Mouse (Mus musculus) gastrocnemius, postnatal 4 days (tissue): ENCODE data around the gene Gm20388. TPM values are rescaled to one million over a fixed set of nuclear protein-coding genes. Genes with fewer than 3 reads are reported as not detected.

ENCODE experiments used
- DNase-seq, 2 experiments: peaks; one replicate each; pipeline ENCODE4 v3.0.0; 2021 to 2022; ENCODE audit warnings: low spot score in 2 of 2, mixed read lengths in 2 of 2
- total RNA-seq, 2 experiments: library from RNA; stranded (reverse); gene quantifications; 2 replicates each; pipeline ENCODE4 v1.2.3; 2021

Gm20388 gene
- total RNA-seq, 2 experiments from 2014 or later = 12.8 to 22.8 TPM

GRCm38 (mm10) chr8:121474161-121474897, 1563.7 kb downstream of the Gm20388 start:
- no peak for DNase-seq

- no peak for DNase-seq
Observed at GRCm38 (mm10) chr8:121474898-121475284, 1564.2 kb downstream of the Gm20388 start.

DNA sequence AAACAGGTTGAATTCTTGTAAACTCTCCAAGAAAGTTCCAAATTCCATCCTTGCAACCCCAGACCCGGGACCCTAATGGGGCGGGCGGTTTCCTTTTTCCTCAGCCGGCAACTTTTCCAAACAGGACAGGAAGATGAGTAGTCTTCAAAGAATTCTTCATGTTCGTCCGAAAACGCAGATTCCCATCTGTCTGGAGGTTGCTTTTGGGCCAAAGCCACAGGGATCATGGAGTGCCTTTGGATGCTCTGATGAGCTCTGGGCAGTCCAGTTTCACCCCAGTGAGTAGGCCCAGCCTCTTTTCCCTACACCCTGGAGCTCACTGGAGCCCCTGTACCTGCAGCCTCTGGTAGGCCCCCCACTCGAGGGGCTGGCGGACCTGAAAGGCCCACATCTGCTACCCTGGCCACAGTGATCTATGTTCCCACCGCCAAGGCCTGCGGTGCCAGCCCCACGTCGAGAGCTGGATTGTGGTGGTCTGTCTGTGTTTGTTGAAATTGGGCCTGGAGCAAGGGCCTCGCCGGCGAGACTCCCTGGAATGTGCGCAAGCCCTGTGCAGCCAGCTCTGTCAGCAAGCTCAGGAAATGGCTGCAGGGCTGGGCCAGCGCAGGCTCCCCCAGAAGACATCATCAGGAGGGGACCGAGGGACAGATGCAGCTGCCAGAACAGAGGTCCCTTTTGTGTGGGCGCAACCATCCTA, 1567.4 kb downstream of the Gm20388 start:
- DNase-seq = no peak

DNA sequence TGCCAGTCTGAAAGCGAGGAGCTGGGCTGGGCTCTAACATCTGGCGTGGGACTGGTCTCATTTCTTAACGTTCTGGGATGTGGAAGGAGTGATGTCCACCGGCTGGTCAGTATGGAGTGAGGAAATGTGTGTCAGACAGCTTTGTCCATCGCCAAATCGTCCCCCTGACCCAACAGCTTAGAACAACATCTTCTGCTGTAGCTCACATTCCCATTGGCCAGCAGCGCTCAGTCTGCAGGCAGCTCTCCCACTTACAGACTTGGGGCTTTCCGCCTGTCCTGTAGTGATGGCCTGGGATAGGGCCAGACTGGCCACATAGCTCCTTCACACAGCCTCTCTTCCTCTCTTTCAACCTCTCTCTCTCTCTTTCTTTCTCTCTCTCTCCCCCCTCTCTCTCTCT, 1568.5 kb downstream of the Gm20388 start:
- no peak for DNase-seq

- no peak for DNase-seq
Observed at GRCm38 (mm10) chr8:121480411-121481031, 1569.9 kb downstream of the Gm20388 start.

DNA sequence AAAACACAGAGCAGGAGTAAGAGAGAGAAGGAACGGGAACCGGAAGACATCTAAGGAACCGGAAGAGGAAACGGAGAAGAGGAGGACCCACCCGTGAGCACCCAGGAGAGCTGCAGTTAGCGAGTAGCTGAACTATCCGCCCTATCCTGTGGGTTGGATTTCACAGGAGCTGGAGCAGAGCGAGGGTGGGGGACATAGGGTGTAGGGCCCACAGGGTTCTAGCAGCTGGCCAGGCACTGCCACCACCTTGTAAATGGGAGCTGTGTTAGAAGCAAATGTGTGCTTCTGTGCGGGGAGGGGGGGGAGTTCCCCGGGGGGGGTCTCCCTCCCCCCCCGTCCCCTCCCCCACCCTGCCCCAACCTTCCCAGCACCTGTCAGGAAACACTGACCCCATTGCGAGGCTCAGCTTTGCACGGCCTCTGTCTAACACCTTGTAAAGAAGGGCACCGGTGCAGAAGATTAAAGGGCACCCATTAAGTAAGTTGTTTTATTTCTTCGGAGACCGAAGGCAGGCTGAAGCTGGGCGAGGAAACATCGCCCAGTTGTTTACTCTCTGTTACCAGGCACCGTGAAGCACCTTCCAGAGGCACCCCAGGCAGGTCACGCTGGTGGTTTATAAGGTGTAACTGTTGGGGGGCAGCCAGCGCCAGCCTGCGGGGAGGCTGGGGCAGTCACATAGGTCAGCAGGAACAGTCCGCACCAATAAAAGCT, 1573.6 kb downstream of the Gm20388 start:
- no peak for DNase-seq

DNA sequence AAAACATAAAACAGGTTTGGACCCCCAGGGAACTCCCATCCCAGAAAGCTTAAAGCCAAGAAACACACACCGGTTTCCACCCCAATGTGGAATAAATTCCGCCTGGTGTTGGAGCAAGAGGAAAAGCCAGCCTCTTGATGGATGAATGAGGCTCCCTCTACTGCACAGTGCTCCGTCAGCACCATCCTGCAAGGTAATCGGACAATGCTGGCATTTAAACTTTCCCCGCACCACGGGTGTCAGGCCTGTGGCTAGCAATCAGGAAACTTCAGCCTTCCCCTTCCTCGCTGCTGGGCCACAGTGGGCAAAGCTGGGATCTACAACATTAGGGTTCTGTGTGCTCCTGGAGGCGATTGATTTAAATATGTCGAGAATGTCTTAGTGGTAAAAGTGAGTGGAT, 1581.0 kb downstream of the Gm20388 start:
- DNase-seq = no peak

DNA sequence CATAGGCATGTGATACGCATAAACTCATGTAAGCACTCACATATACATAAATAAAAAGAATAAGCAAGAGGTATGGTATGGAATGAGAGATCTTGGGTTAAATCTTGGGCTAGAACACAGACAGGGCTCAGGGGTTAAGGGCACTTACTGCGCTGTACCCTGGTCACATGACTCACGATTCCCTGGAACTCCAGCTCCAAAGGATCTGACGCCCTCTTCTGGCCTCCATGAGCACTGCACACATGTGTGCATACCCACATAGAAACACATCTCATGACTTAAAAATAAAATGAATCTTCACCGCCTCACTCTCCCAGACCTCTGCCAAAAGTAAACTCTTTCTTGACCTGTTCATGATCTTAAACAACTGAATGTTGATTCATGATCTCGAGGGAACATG, 1587.0 kb downstream of the Gm20388 start:
- DNase-seq = no peak

DNA sequence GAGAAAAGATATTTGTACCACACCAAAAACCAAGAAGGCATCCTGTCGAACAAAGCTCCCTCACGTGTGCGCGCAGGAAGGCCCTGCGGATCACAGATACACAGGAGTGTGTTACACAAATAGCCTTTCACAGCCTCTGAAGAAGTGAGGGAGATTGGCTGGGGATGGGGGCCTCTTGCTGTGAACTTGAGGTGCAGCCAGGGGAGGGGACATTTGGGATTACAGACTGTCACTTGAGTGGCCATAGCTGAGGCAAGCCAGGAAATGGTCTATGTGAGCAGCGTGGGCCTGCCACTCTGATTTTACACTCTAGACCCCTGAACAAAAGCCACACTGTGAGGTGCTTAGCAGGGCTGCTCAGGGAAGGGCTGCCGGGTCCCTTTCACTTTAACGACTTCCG, 1601.1 kb downstream of the Gm20388 start:
- DNase-seq = no peak

- peak; percentile 65 to 73 for DNase-seq
Observed at GRCm38 (mm10) chr8:121513429-121513828, 1602.8 kb downstream of the Gm20388 start.

GRCm38 (mm10) chr8:121525111-121525818, 1614.6 kb downstream of the Gm20388 start:
- DNase-seq = no peak

DNA sequence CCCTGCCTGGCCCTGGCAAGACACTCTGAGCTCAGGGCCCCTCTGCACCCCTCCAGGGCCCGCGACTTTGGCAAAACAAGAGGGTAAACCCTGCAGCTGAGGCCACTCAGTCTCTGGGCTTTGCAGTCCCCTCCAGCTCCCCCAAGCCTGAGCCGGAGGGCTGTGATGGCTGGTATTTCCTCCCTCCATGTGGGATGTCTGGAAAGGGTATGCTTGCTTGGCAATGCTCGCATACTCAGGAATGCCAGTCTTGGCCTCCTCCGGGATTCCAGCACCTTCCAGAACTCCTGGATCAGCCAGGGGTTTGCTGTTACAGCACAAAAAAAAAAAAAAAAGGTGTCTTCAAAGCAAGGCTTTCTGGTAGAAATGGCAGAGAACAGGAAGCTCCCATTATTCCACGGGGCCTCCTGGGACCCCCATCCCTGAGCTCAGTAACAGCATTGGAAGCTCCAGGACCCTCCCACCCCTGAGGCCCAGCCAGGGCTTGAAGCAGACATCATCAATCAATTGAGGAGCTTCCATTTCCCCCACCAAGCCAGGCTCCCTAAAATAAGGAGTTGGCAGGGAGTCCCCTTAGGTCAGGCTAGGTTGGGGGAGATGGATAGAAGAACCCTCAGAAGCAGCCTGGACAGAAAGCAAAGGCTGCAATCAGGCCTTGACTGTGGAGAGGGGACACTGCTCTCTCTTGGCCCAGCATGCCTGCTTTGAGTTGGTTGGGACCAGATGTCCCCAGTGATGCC, 1616.3 kb downstream of the Gm20388 start:
- DNase-seq = no peak

- DNase-seq = no peak
Observed at GRCm38 (mm10) chr8:121527751-121528150, 1617.1 kb downstream of the Gm20388 start.

GRCm38 (mm10) chr8:121528790-121529189, 1618.1 kb downstream of the Gm20388 start:
- no peak for DNase-seq

- DNase-seq = no peak
Observed at GRCm38 (mm10) chr8:121530639-121531038, 1620.0 kb downstream of the Gm20388 start.

- no peak for DNase-seq
Observed at GRCm38 (mm10) chr8:121532381-121532780, 1621.7 kb downstream of the Gm20388 start.

DNA sequence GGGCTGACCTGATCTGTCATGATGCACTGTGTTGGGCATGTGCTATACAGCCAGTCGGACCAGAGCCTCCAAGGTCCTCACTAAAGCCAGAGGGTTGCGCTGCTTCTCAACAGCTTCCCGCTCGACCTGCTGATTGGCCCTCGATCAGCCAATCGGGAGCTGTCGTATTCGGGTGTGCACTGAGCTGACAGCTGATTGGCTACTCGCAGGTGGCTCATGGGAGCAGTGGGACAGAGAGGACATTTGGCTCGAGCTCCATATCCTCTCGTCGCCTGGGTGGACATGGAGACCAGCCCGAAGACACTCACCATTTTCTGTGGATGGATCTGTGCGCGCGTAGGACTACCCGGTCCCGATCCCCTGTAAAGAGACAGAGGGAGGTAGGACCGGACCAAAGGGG, 1631.2 kb downstream of the Gm20388 start:
- DNase-seq = no peak

GRCm38 (mm10) chr8:121542901-121543300, 1632.3 kb downstream of the Gm20388 start:
- no peak for DNase-seq

- DNase-seq = no peak
Observed at GRCm38 (mm10) chr8:121544276-121544785, 1633.7 kb downstream of the Gm20388 start, which contains the start of gene 1700018B08Rik. Gene 1700018B08Rik (minus strand): TSS chr8:121544320.

DNA sequence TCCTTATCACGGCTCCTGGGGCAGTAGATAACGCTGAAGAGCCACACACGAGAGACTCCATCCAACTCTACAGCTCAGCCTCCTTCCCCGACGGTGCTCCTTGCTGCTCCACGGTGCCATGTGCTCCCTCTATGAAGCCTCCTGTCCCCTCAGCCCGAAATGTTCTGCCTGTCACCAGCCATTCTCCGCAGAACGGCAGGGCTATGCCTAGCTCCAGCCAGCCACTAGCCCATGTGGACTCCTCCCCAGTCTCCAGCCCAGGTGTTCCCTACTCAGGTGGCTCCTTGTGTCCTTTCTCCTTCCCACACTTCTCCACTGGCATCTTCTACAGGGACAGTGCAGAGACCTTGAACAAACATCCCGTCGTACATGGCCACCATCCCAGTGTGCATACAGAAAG, 1634.3 kb downstream of the Gm20388 start:
- no peak for DNase-seq
